Mouse (Mus musculus) lung, postnatal 0 days (tissue): ENCODE measurements around the gene Ppp1r9b.

ENCODE experiments used
- CTCF ChIP-seq: IDR thresholded peaks from 2 replicates; pipeline ENCODE4 v1.5.1; 2016; ENCODE audit warnings: antibody characterized with exemption, mild to moderate bottlenecking
- EP300 ChIP-seq: IDR thresholded peaks from 2 replicates; pipeline ENCODE4 v1.6.1; 2016; ENCODE audit warnings: antibody characterized with exemption, mild to moderate bottlenecking, control low read depth

DNA sequence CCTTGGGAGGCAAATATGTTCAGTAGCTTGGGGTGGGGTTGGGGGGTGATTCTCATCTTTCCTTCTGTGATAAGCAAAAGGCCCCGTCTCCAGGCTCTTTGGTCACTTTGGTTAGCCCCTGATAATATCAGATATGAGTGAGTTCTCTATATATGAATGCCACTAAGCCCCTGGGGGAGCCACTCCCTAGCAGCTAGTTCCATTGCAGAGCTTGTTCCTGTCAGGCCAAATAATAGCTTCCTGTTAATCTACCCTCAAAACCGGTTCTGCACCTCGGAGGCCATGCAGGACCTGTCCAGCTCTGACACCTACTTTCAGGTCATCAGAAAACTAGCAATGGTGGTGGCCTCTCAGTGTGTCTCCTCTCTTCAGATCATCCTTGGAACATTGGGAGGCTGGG, 16.6 kb downstream of the Ppp1r9b start:
- TF ChIP-seq CTCF (no peak), EP300 (no peak)
